In the genomic region with DNA sequence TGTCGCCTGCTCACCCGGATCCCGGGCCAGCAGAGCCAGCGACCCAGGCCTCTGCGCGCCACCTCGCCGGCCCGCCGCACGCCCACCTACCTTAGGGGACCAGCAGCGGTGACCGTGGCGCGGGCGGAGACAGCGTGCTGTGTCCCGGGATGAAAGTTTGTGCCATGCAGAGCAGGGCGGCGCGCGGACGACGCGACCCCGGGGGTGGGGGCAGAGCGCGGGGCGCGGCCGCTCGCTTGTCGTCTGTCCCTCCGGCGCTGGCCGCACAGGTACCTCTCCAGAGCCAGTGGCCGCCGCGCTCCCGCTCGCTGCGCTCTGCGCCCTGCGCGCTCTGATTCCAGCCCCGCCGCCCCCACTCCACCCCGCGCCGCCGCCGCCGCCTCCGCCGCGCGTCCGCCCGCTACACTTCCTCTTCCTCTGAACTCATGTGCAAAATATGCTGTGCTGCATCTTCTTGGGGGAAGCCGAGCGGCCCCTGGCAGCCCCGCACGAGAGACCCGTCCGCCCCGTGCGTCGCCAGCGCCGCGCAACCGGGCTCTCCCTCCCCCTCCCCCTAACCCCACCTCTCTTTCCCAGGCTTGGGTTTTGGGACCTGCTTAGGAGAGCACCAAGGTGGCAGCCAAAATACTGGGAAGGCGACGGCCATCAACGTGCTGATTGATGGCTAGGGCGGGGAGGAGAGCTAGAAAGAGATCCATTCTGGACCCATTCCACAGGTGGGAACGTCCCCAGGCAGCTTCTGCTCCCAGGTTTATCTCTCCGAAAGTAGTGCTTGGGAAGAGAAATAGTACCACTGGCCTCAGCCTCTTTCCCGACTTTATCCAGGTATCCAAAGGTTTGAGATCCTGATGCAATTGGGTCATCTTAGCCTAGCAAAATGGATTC, we compare ENCODE assay signal across 8 mouse cellular contexts. TPM values are rescaled to one million over a fixed set of nuclear protein-coding genes. Genes with fewer than 3 reads are reported as not detected.
DNase-seq lines count a peak whose midpoint lies in the region; ATAC-seq and TF ChIP-seq lines count a peak whose summit lies in the region.

Gene Rftn1 (minus strand): TSS at position 544 of the 885 bp plus-strand sequence.

- no peak for TF ChIP-seq POLR2A in cerebellum, adult 2 months (IDR thresholded peaks at IDR 0.05; ENCODE audit: borderline replicate concordance, insufficient read depth, low read length)

- TF ChIP-seq CTCF in cerebellum, adult 2 months (IDR thresholded peaks at IDR 0.05; ENCODE audit: borderline replicate concordance, insufficient read depth, low read depth, low read length): no peak

- H3K9ac ChIP-seq in intestine, embryonic 16.5 days (ENCODE audit: low read depth, low read length): peak within 1 kb of the TSS; percentile 73
- H3K9ac ChIP-seq in limb, embryonic 13.5 days: peak within 1 kb of the TSS; percentile 75
- H3K9ac ChIP-seq in midbrain, embryonic 13.5 days (replicated peaks): peak within 1 kb of the TSS; percentile 68

- peak within 1 kb of the TSS; percentile 95 for H3K4me2 ChIP-seq in intestine, embryonic 16.5 days (ENCODE audit: low read depth, low read length)
- peak within 1 kb of the TSS; percentile 95 for H3K4me2 ChIP-seq in limb, embryonic 13.5 days (replicated peaks)
- H3K4me2 ChIP-seq in midbrain, embryonic 13.5 days (replicated peaks): peak within 1 kb of the TSS; percentile 100

- H3K27me3 ChIP-seq in cerebellum, adult 2 months (ENCODE audit: control insufficient read depth, insufficient read depth, low read length): no peaks in the 10 kb centered on the region
- H3K27me3 ChIP-seq in intestine, embryonic 16.5 days (replicated peaks; ENCODE audit: control insufficient read depth, insufficient read depth, low read length): peaks cover 18% of the 10 kb centered on the region
- peaks cover 34% of the 10 kb centered on the region for H3K27me3 ChIP-seq in limb, embryonic 13.5 days
- H3K27me3 ChIP-seq in midbrain, embryonic 13.5 days: peaks cover 51% of the 10 kb centered on the region
- H3K27me3 ChIP-seq in splenic B cell, adult 2 months (ENCODE audit: control insufficient read depth, insufficient read depth, low read length, poor library complexity, severe bottlenecking): no peaks in the 10 kb centered on the region

- 2% methylated on average over 79 of the region's 79 CpGs for WGBS in cerebellum, adult 2 months
- WGBS in intestine, embryonic 16.5 days: 1% methylated on average over 79 of the region's 79 CpGs
- WGBS in limb, embryonic 13.5 days: under 1% methylated on average over 56 of the region's 79 CpGs
- 1% methylated on average over 74 of the region's 79 CpGs for WGBS in midbrain, embryonic 13.5 days

- H3K36me3 ChIP-seq in intestine, embryonic 16.5 days (ENCODE audit: control insufficient read depth, insufficient read depth, low read length): no peaks in the 10 kb centered on the region
- no peaks in the 10 kb centered on the region for H3K36me3 ChIP-seq in limb, embryonic 13.5 days
- no peaks in the 10 kb centered on the region for H3K36me3 ChIP-seq in midbrain, embryonic 13.5 days
- H3K36me3 ChIP-seq in splenic B cell, adult 2 months (ENCODE audit: control insufficient read depth, insufficient read depth, low read length, poor library complexity, severe bottlenecking): peaks cover 3% of the 10 kb centered on the region; the same call in 1 of the 2 replicates

- peak within 1 kb of the TSS; percentile 53 for H3K4me3 ChIP-seq in cerebellum, adult 2 months (replicated peaks; ENCODE audit: insufficient read depth, low read depth, low read length)
- H3K4me3 ChIP-seq in intestine, embryonic 16.5 days (ENCODE audit: low read length): peak within 1 kb of the TSS; percentile 64
- H3K4me3 ChIP-seq in limb, embryonic 13.5 days: peak within 1 kb of the TSS; percentile 75
- H3K4me3 ChIP-seq in midbrain, embryonic 13.5 days (replicated peaks): peak within 1 kb of the TSS; percentile 64

- ATAC-seq in granulocyte monocyte progenitor cell, adult 5-6 weeks (replicated peaks; ENCODE audit: poor library complexity, severe bottlenecking): peak; percentile 44
- peak; percentile 67 for ATAC-seq in intestine, embryonic 16.5 days
- ATAC-seq in limb, embryonic 13.5 days (ENCODE audit: low FRiP score, low read depth): peak; percentile 74
- peak; percentile 55 for ATAC-seq in midbrain, embryonic 13.5 days

- no peak within 1 kb of the TSS for H3K27ac ChIP-seq in cerebellum, adult 2 months (ENCODE audit: insufficient read depth, low read length)
- H3K27ac ChIP-seq in intestine, embryonic 16.5 days (ENCODE audit: low read length): no peak within 1 kb of the TSS
- H3K27ac ChIP-seq in limb, embryonic 13.5 days: no peak within 1 kb of the TSS
- no peak within 1 kb of the TSS for H3K27ac ChIP-seq in midbrain, embryonic 13.5 days

- peaks cover 6% of the 10 kb centered on the region; the same call in 1 of the 2 replicates for H3K4me1 ChIP-seq in cerebellum, adult 2 months (ENCODE audit: control insufficient read depth, insufficient read depth, low read length)
- H3K4me1 ChIP-seq in intestine, embryonic 16.5 days (ENCODE audit: control insufficient read depth, insufficient read depth, low read length): no peaks in the 10 kb centered on the region; the same call in 1 of the 2 replicates
- H3K4me1 ChIP-seq in limb, embryonic 13.5 days: peaks cover 18% of the 10 kb centered on the region
- peaks cover 38% of the 10 kb centered on the region for H3K4me1 ChIP-seq in midbrain, embryonic 13.5 days (replicated peaks)

- no peaks in the 10 kb centered on the region for H3K9me3 ChIP-seq in intestine, embryonic 16.5 days (ENCODE audit: control insufficient read depth, low read length)
- no peaks in the 10 kb centered on the region for H3K9me3 ChIP-seq in limb, embryonic 13.5 days
- H3K9me3 ChIP-seq in midbrain, embryonic 13.5 days: no peaks in the 10 kb centered on the region

- DNase-seq in cerebellum, adult 2 months: peak; percentile 39 to 55
- no peak for DNase-seq in cerebellum, adult 11 months
- DNase-seq in cerebellum, postnatal 25 days: peak; percentile 60 to 68
- DNase-seq in splenic B cell, adult 2 months (ENCODE audit: low read depth, low spot score): peak; percentile 82

RNA-seq across cellular contexts. Expression of gene Rftn1, which starts in this region (rescaled TPM):
- polyA plus RNA-seq in cerebellum, adult 2 months (2012; rRNA removed): 13.7 and 16.8 TPM in 2 replicates
- total RNA-seq in granulocyte monocyte progenitor cell, adult 5-6 weeks (2014; fragmentation: Nextera tagmentation): 9.8 and 25.8 TPM in 2 replicates
- 26.4 and 32.4 TPM in 2 replicates for total RNA-seq in granulocyte monocyte progenitor cell, adult 5-6 weeks (2017)
- 9.0 and 9.3 TPM in 2 replicates for polyA plus RNA-seq in intestine, embryonic 16.5 days (2015; fragmentation: Nextera tagmentation; extraction: Ambion mirVana)
- polyA plus RNA-seq in limb, embryonic 13.5 days (2015; fragmentation: Nextera tagmentation; extraction: Ambion mirVana): 17.2 TPM in 2 replicates
- polyA plus RNA-seq in midbrain, embryonic 13.5 days (2015; fragmentation: Nextera tagmentation; extraction: Ambion mirVana): 10.9 and 12.2 TPM in 2 replicates
